Mouse (Mus musculus) embryonic facial prominence, embryonic 10.5 days (tissue): ENCODE results near the gene Ly6g5c. TPM values are rescaled to one million over a fixed set of nuclear protein-coding genes. Genes with fewer than 3 reads are reported as not detected.

Experiments
- DNase-seq: peaks from one replicate; pipeline ENCODE4 v3.0.0-alpha.2; 2017; ENCODE audit warnings: low spot score
- H3K27ac ChIP-seq: fragments of 300-500 bp; sonication (generic); replicated peaks from 2 replicates; pipeline ENCODE4 v1.5.1; 2016; ENCODE audit warnings: mild to moderate bottlenecking
- H3K27me3 ChIP-seq: fragments of 300-500 bp; sonication (generic); replicated peaks from 2 replicates; pipeline ENCODE4 v1.6.1; 2016; ENCODE audit warnings: low read depth, mild to moderate bottlenecking; ENCODE audit not compliant: poor library complexity, severe bottlenecking
- H3K36me3 ChIP-seq: fragments of 300-500 bp; sonication (generic); replicated peaks from 2 replicates; pipeline ENCODE4 v1.6.1; 2016; ENCODE audit warnings: mild to moderate bottlenecking, moderate library complexity
- H3K4me1 ChIP-seq: fragments of 300-500 bp; sonication (generic); 2 replicates; pipeline ENCODE4 v1.6.1; 2016
- H3K4me3 ChIP-seq: fragments of 300-500 bp; sonication (generic); 2 replicates; pipeline ENCODE4 v1.5.1; 2016; ENCODE audit warnings: mild to moderate bottlenecking, moderate library complexity
- H3K9me3 ChIP-seq: fragments of 300-500 bp; sonication (generic); 2 replicates; pipeline ENCODE4 v1.6.1; 2016; ENCODE audit warnings: mild to moderate bottlenecking
- WGBS: fragments of 180-500 bp; shearing (Covaris S2); methylation state at CpG from one replicate; pipeline ENCODE4 v1.1.7; 2016; 5-methylcytosine and 5-hydroxymethylcytosine counted together
- polyA plus RNA-seq: library from polyadenylated mRNA; unstranded; fragments of >200 nt; fragmentation: Nextera tagmentation; extraction: Ambion mirVana; gene quantifications from 2 replicates; pipeline ENCODE4 v1.2.1, GENCODE M21; 2016

Gene Ly6g5c
- polyA plus RNA-seq, 1 experiment from 2014 or later, result not detected

GRCm38 (mm10) chr17:35088151-35088550 lies 19.9 kb upstream of the Ly6g5c start:
- DNase-seq, result no peak
- H3K27ac ChIP-seq, result no peak overlapping the region
- no peaks in the 10 kb centered on the region for H3K9me3 ChIP-seq
- peaks cover 20% of the 10 kb centered on the region for H3K36me3 ChIP-seq
- WGBS, result 53% methylated on average over 2 of the region's 2 CpGs
- peaks cover 17% of the 10 kb centered on the region for H3K4me1 ChIP-seq
- no peak overlapping the region for H3K4me3 ChIP-seq
- H3K27me3 ChIP-seq, result no peaks in the 10 kb centered on the region

GRCm38 (mm10) chr17:35088825-35089644 lies 19.0 kb upstream of the Ly6g5c start, which contains the start of gene Abhd16a:
Gene Abhd16a, plus strand, starts transcription at chr17:35089263.
- Histone ChIP-seq H3K27me3 (no peaks in the 10 kb centered on the region), H3K4me1 (peaks cover 17% of the 10 kb centered on the region), H3K36me3 (peaks cover 28% of the 10 kb centered on the region), H3K9me3 (no peaks in the 10 kb centered on the region), H3K27ac (peak within 1 kb of the TSS; percentile 99), H3K4me3 (peak within 1 kb of the TSS; percentile 83)
- DNase-seq, result peak; percentile 95
- WGBS, result 3% methylated on average over 67 of the region's 67 CpGs

GRCm38 (mm10) chr17:35090166-35090932 lies 17.7 kb upstream of the Ly6g5c start:
- Histone ChIP-seq H3K4me1 (peaks cover 17% of the 10 kb centered on the region), H3K4me3 (peak overlapping the region; percentile 83), H3K36me3 (peaks cover 41% of the 10 kb centered on the region), H3K9me3 (no peaks in the 10 kb centered on the region), H3K27me3 (no peaks in the 10 kb centered on the region), H3K27ac (0 out of 2 replicates have a peak overlapping the region, but pooled peaks have one; percentile 24)
- 76% methylated on average over 8 of the region's 8 CpGs for WGBS
- no peak for DNase-seq

GRCm38 (mm10) chr17:35092403-35093198 lies 15.5 kb upstream of the Ly6g5c start:
- H3K4me1 ChIP-seq, result peaks cover 17% of the 10 kb centered on the region
- WGBS, result 86% methylated on average over 14 of the region's 14 CpGs
- H3K9me3 ChIP-seq, result no peaks in the 10 kb centered on the region
- no peak for DNase-seq
- peaks cover 63% of the 10 kb centered on the region for H3K36me3 ChIP-seq
- no peaks in the 10 kb centered on the region for H3K27me3 ChIP-seq
- no peak overlapping the region; the same call in 1 of the 2 replicates for H3K4me3 ChIP-seq
- H3K27ac ChIP-seq, result no peak overlapping the region

- Histone ChIP-seq H3K27me3 (no peaks in the 10 kb centered on the region), H3K4me3 (peak overlapping the region; percentile 16; the same call in 1 of the 2 replicates), H3K4me1 (peaks cover 12% of the 10 kb centered on the region), H3K9me3 (no peaks in the 10 kb centered on the region), H3K36me3 (peaks cover 83% of the 10 kb centered on the region), H3K27ac (no peak overlapping the region)
- DNase-seq, result no peak
- WGBS, result 92% methylated on average over 15 of the region's 15 CpGs
Measured at GRCm38 (mm10) chr17:35094475-35095365, 13.4 kb upstream of the Ly6g5c start.

- no peak for DNase-seq
- no peak overlapping the region; the same call in 1 of the 2 replicates for H3K27ac ChIP-seq
- WGBS, result 84% methylated on average over 12 of the region's 12 CpGs
- no peaks in the 10 kb centered on the region for H3K27me3 ChIP-seq
- no peaks in the 10 kb centered on the region; the same call in 1 of the 2 replicates for H3K4me1 ChIP-seq
- peaks cover 97% of the 10 kb centered on the region for H3K36me3 ChIP-seq
- no peaks in the 10 kb centered on the region for H3K9me3 ChIP-seq
- no peak overlapping the region for H3K4me3 ChIP-seq
Measured at GRCm38 (mm10) chr17:35096597-35096996, 11.5 kb upstream of the Ly6g5c start.

GRCm38 (mm10) chr17:35097164-35097655 lies 10.9 kb upstream of the Ly6g5c start:
- H3K4me3 ChIP-seq, result no peak overlapping the region
- peaks cover 97% of the 10 kb centered on the region for H3K36me3 ChIP-seq
- WGBS, result 81% methylated on average over 12 of the region's 12 CpGs
- no peaks in the 10 kb centered on the region; the same call in 1 of the 2 replicates for H3K4me1 ChIP-seq
- no peak for DNase-seq
- H3K27ac ChIP-seq, result no peak overlapping the region
- no peaks in the 10 kb centered on the region for H3K27me3 ChIP-seq
- no peaks in the 10 kb centered on the region for H3K9me3 ChIP-seq

GRCm38 (mm10) chr17:35100196-35100765 lies 7.8 kb upstream of the Ly6g5c start:
- H3K36me3 ChIP-seq, result peaks cover 89% of the 10 kb centered on the region
- 84% methylated on average over 10 of the region's 10 CpGs for WGBS

GRCm38 (mm10) chr17:35101161-35101560 lies 6.9 kb upstream of the Ly6g5c start:
- no peaks in the 10 kb centered on the region for H3K9me3 ChIP-seq
- H3K4me1 ChIP-seq, result peaks cover 11% of the 10 kb centered on the region
- H3K27ac ChIP-seq, result no peak overlapping the region
- DNase-seq, result no peak
- H3K4me3 ChIP-seq, result peak overlapping the region; percentile 5; the same call in 1 of the 2 replicates
- H3K27me3 ChIP-seq, result no peaks in the 10 kb centered on the region
- 88% methylated on average over 11 of the region's 11 CpGs for WGBS
- H3K36me3 ChIP-seq, result peaks cover 80% of the 10 kb centered on the region

More at GRCm38 (mm10) chr17:35100196-35100765, 7.8 kb upstream of the Ly6g5c start:
- no peak for DNase-seq
- no peak overlapping the region for H3K4me3 ChIP-seq
- no peak overlapping the region for H3K27ac ChIP-seq
- H3K4me1 ChIP-seq, result peaks cover 5% of the 10 kb centered on the region; the same call in 1 of the 2 replicates
- H3K27me3 ChIP-seq, result no peaks in the 10 kb centered on the region
- no peaks in the 10 kb centered on the region for H3K9me3 ChIP-seq

- Histone ChIP-seq H3K27ac (no peak overlapping the region), H3K4me1 (peaks cover 13% of the 10 kb centered on the region), H3K4me3 (peak overlapping the region; percentile 5; the same call in 1 of the 2 replicates), H3K9me3 (no peaks in the 10 kb centered on the region), H3K27me3 (no peaks in the 10 kb centered on the region), H3K36me3 (peaks cover 69% of the 10 kb centered on the region)
- WGBS, result 76% methylated on average over 8 of the region's 8 CpGs
- DNase-seq, result no peak
Measured at GRCm38 (mm10) chr17:35102299-35102698, 5.8 kb upstream of the Ly6g5c start.

- Histone ChIP-seq H3K27ac (no peak overlapping the region), H3K36me3 (peaks cover 61% of the 10 kb centered on the region), H3K9me3 (no peaks in the 10 kb centered on the region), H3K4me3 (no peak overlapping the region; the same call in 1 of the 2 replicates), H3K4me1 (peaks cover 13% of the 10 kb centered on the region), H3K27me3 (no peaks in the 10 kb centered on the region)
- 74% methylated on average over 6 of the region's 6 CpGs for WGBS
- DNase-seq, result no peak
Measured at GRCm38 (mm10) chr17:35103221-35103690, 4.8 kb upstream of the Ly6g5c start.
